Mouse (Mus musculus): ENCODE measurements around the gene Dusp16. TPM values are rescaled to one million over a fixed set of nuclear protein-coding genes. Genes with fewer than 3 reads are reported as not detected.
A peak's percentile ranks its signal among the peaks of the same experiment; 100 is the strongest.

Gene Dusp16
- polyA plus RNA-seq, 1 experiment = 6.5 TPM

GRCm38 (mm10) chr6:134702184-134702583, 90.2 kb downstream of the Dusp16 start:
- no peaks in the 10 kb centered on the region for H3K36me3 ChIP-seq (ENCODE audit: control insufficient read depth, insufficient read depth, low read length)
- DNase-seq (ENCODE audit: low read depth in 1 of 2, low spot score in 2 of 2) = no peak
- no peaks in the 10 kb centered on the region for H3K4me1 ChIP-seq (ENCODE audit: control insufficient read depth, insufficient read depth, insufficient read length)
- H3K27ac ChIP-seq (ENCODE audit: insufficient read depth, low read length) = no peak overlapping the region
- H3K27me3 ChIP-seq (ENCODE audit: control insufficient read depth, insufficient read depth, low read length) = no peaks in the 10 kb centered on the region
- 96% methylated on average over 7 of the region's 7 CpGs for whole genome bisulfite sequencing
- TF ChIP-seq CTCF (IDR thresholded peaks at IDR 0.05; ENCODE audit: extremely low read depth, insufficient read depth, insufficient read length, insufficient replicate concordance) (no peak), POLR2A (IDR thresholded peaks at IDR 0.05; ENCODE audit: low read depth, low read length) (no peak)
- no peak overlapping the region for H3K4me3 ChIP-seq (ENCODE audit: extremely low read depth, insufficient read depth, insufficient read length)

- DNase-seq (ENCODE audit: low read depth in 1 of 2, low spot score in 2 of 2) = no peak
- H3K36me3 ChIP-seq (ENCODE audit: control insufficient read depth, insufficient read depth, low read length) = no peaks in the 10 kb centered on the region
- 79% methylated on average over 6 of the region's 6 CpGs for WGBS
- no peaks in the 10 kb centered on the region for H3K4me1 ChIP-seq (ENCODE audit: control insufficient read depth, insufficient read depth, insufficient read length)
- H3K27ac ChIP-seq (ENCODE audit: insufficient read depth, low read length) = no peak overlapping the region
- no peak overlapping the region for H3K4me3 ChIP-seq (ENCODE audit: extremely low read depth, insufficient read depth, insufficient read length)
- TF ChIP-seq CTCF (IDR thresholded peaks at IDR 0.05; ENCODE audit: extremely low read depth, insufficient read depth, insufficient read length, insufficient replicate concordance) (no peak), POLR2A (IDR thresholded peaks at IDR 0.05; ENCODE audit: low read depth, low read length) (no peak)
- no peaks in the 10 kb centered on the region for H3K27me3 ChIP-seq (ENCODE audit: control insufficient read depth, insufficient read depth, low read length)
Observed at GRCm38 (mm10) chr6:134701211-134701602, 91.2 kb downstream of the Dusp16 start.

GRCm38 (mm10) chr6:134700451-134701210, 91.8 kb downstream of the Dusp16 start:
- H3K27ac ChIP-seq (ENCODE audit: insufficient read depth, low read length) = peak overlapping the region; percentile 30; the same call in 1 of the 2 replicates
- no peaks in the 10 kb centered on the region for H3K27me3 ChIP-seq (ENCODE audit: control insufficient read depth, insufficient read depth, low read length)
- H3K4me1 ChIP-seq (ENCODE audit: control insufficient read depth, insufficient read depth, insufficient read length) = no peaks in the 10 kb centered on the region

GRCm38 (mm10) chr6:134698243-134698642, 94.2 kb downstream of the Dusp16 start:
- H3K27ac ChIP-seq (ENCODE audit: insufficient read depth, low read length) = no peak overlapping the region
- no peaks in the 10 kb centered on the region for H3K27me3 ChIP-seq (ENCODE audit: control insufficient read depth, insufficient read depth, low read length)
- no peak for TF ChIP-seq POLR2A (IDR thresholded peaks at IDR 0.05; ENCODE audit: low read depth, low read length)
- no peak for TF ChIP-seq CTCF (IDR thresholded peaks at IDR 0.05; ENCODE audit: extremely low read depth, insufficient read depth, insufficient read length, insufficient replicate concordance)
- DNase-seq (ENCODE audit: low read depth in 1 of 2, low spot score in 2 of 2) = no peak
- WGBS = 91% methylated on average over 5 of the region's 5 CpGs
- H3K4me1 ChIP-seq (ENCODE audit: control insufficient read depth, insufficient read depth, insufficient read length) = no peaks in the 10 kb centered on the region
- H3K4me3 ChIP-seq (ENCODE audit: extremely low read depth, insufficient read depth, insufficient read length) = no peak overlapping the region
- no peaks in the 10 kb centered on the region for H3K36me3 ChIP-seq (ENCODE audit: control insufficient read depth, insufficient read depth, low read length)

More at GRCm38 (mm10) chr6:134700451-134701210, 91.8 kb downstream of the Dusp16 start:
- WGBS = 41% methylated on average over 8 of the region's 8 CpGs
- Histone ChIP-seq H3K4me3 (ENCODE audit: extremely low read depth, insufficient read depth, insufficient read length) (no peak overlapping the region), H3K36me3 (ENCODE audit: control insufficient read depth, insufficient read depth, low read length) (no peaks in the 10 kb centered on the region)
- peak; percentile 25 to 33 for DNase-seq (ENCODE audit: low read depth in 1 of 2, low spot score in 2 of 2)
- no peak for TF ChIP-seq POLR2A (IDR thresholded peaks at IDR 0.05; ENCODE audit: low read depth, low read length)
- TF ChIP-seq CTCF (IDR thresholded peaks at IDR 0.05; ENCODE audit: extremely low read depth, insufficient read depth, insufficient read length, insufficient replicate concordance) = no peak

- no peaks in the 10 kb centered on the region for H3K4me1 ChIP-seq (ENCODE audit: control insufficient read depth, insufficient read depth, insufficient read length)
- 79% methylated on average over 2 of the region's 2 CpGs for WGBS
- H3K4me3 ChIP-seq (ENCODE audit: extremely low read depth, insufficient read depth, insufficient read length) = no peak overlapping the region
- no peak for TF ChIP-seq CTCF (IDR thresholded peaks at IDR 0.05; ENCODE audit: extremely low read depth, insufficient read depth, insufficient read length, insufficient replicate concordance)
- no peak for TF ChIP-seq POLR2A (IDR thresholded peaks at IDR 0.05; ENCODE audit: low read depth, low read length)
- no peak for DNase-seq (ENCODE audit: low read depth in 1 of 2, low spot score in 2 of 2)
- H3K27ac ChIP-seq (ENCODE audit: insufficient read depth, low read length) = no peak overlapping the region
- no peaks in the 10 kb centered on the region for H3K36me3 ChIP-seq (ENCODE audit: control insufficient read depth, insufficient read depth, low read length)
- H3K27me3 ChIP-seq (ENCODE audit: control insufficient read depth, insufficient read depth, low read length) = no peaks in the 10 kb centered on the region
Observed at GRCm38 (mm10) chr6:134696554-134696953, 95.9 kb downstream of the Dusp16 start.

- H3K4me1 ChIP-seq (ENCODE audit: control insufficient read depth, insufficient read depth, insufficient read length) = no peaks in the 10 kb centered on the region
- 91% methylated on average over 4 of the region's 4 CpGs for WGBS
- no peak overlapping the region for H3K4me3 ChIP-seq (ENCODE audit: extremely low read depth, insufficient read depth, insufficient read length)
- TF ChIP-seq POLR2A (IDR thresholded peaks at IDR 0.05; ENCODE audit: low read depth, low read length) (no peak), CTCF (IDR thresholded peaks at IDR 0.05; ENCODE audit: extremely low read depth, insufficient read depth, insufficient read length, insufficient replicate concordance) (no peak)
- H3K27me3 ChIP-seq (ENCODE audit: control insufficient read depth, insufficient read depth, low read length) = no peaks in the 10 kb centered on the region
- H3K27ac ChIP-seq (ENCODE audit: insufficient read depth, low read length) = no peak overlapping the region
- no peaks in the 10 kb centered on the region for H3K36me3 ChIP-seq (ENCODE audit: control insufficient read depth, insufficient read depth, low read length)
- no peak for DNase-seq (ENCODE audit: low read depth in 1 of 2, low spot score in 2 of 2)
Observed at GRCm38 (mm10) chr6:134696146-134696545, 96.3 kb downstream of the Dusp16 start.

- TF ChIP-seq POLR2A (IDR thresholded peaks at IDR 0.05; ENCODE audit: low read depth, low read length) (no peak), CTCF (IDR thresholded peaks at IDR 0.05; ENCODE audit: extremely low read depth, insufficient read depth, insufficient read length, insufficient replicate concordance) (no peak)
- H3K4me1 ChIP-seq (ENCODE audit: control insufficient read depth, insufficient read depth, insufficient read length) = no peaks in the 10 kb centered on the region
- H3K36me3 ChIP-seq (ENCODE audit: control insufficient read depth, insufficient read depth, low read length) = no peaks in the 10 kb centered on the region
- no peaks in the 10 kb centered on the region for H3K27me3 ChIP-seq (ENCODE audit: control insufficient read depth, insufficient read depth, low read length)
- 85% methylated on average over 3 of the region's 3 CpGs for WGBS
- no peak overlapping the region for H3K27ac ChIP-seq (ENCODE audit: insufficient read depth, low read length)
- no peak overlapping the region for H3K4me3 ChIP-seq (ENCODE audit: extremely low read depth, insufficient read depth, insufficient read length)
- no peak for DNase-seq (ENCODE audit: low read depth in 1 of 2, low spot score in 2 of 2)
Observed at GRCm38 (mm10) chr6:134695625-134696024, 96.8 kb downstream of the Dusp16 start.

Data from spleen, adult 2 months (tissue).